Mouse (Mus musculus): ENCODE results near the gene Zfp184.

Gene Zfp184

DNA sequence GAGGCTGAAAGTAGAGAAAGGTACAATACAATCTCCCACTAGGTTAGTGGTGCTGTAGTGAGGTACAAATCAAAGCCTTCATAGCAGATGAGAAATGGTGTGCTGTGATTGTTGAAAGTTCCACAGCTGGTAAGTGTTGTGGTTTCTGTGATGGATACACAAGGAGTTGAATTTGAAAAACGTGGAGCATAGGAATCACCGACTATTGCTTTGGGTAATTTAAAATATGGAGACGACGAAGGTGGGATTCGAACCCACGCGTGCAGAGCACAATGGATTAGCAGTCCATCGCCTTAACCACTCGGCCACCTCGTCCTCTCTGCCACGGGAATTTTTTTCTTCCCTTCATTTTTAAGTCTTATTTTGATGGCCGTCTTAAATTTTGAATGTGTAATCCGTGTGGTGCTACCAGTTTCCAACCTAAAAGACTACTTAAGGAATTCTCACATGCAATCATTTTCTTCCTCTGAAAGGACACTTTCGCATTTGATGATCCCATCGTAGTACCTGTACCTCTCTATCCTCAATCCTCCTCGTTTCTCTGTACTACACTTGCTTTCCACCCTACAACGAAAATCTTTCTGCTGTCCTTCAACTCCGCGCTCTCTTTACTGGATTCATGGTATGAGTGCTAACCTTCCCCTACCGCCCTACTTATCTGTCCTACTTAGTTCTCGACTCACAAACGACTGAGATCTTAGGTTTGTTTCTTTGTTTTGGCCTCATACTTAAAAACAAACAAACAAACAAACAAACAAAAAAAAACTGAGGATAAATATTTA lies 49.3 kb downstream of the Zfp184 start:
- peak; percentile 19 for DNase-seq

GRCm38 (mm10) chr13:21994896-21995295 lies 50.0 kb downstream of the Zfp184 start:
- no peak for DNase-seq

DNA sequence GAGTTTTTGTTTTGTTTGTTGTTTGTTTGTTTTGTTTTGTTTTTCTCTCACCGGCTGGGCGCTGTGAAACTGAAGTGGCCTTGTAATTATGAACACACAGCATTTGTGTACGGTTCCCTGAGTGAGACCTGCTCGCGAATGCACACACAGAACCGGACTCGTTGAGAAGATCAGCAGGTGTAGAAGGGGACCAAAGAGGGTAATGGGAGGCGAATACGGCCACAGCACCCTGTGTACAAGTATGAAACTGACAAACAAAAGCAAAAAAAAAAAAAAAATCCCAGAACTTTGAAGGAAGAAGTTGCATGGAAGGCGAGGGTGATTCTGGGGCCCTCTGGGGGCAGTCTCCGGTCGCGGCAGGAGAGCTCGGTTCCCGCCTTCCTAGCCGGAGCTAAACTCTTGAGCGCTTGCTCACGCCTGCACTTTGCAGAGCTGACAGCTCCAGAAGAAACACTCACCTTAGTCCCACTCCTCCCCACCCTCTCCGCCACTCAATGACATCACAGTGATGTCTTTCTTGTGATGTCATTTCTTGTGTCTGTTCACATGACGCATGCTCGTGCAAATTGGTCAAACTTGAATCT lies 50.5 kb downstream of the Zfp184 start:
- peak; percentile 31 for DNase-seq

DNA sequence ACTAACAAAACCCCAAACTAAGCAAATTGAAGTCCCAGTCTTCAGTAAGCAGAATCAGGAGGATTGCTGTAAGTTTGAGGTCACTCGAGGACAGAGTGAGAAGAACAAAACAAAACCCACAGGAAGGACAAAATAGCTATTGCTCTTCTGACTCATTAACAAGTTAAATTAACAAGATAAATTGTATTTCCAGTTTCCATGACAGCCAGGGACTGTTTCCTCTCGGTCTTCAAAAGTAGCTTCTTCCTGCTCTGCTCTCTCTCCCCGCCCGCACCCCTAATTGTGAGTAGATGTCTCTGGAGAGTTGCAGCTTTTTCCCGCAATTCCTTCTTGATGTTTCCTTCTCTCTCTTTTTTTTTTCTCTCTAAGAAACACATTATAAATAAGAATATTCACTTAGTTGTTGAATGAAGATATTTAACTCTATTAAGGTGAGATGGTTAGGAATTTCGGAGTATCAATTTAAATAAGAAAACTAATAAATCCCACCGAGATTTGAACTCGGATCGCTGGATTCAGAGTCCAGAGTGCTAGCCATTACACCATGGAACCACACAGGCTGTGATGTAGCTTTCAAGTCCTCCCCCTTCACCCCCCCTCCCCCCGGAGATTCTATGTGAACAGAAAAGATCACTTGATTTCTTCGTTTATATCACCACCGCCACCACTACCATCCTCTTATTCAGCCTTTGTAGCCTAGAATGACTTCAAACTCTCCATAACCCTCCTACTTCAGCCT lies 51.4 kb downstream of the Zfp184 start:
- DNase-seq = no peak

GRCm38 (mm10) chr13:21996840-21997185 lies 51.9 kb downstream of the Zfp184 start:
- no peak for DNase-seq

GRCm38 (mm10) chr13:21997201-21997820 lies 52.4 kb downstream of the Zfp184 start:
- DNase-seq = no peak

DNA sequence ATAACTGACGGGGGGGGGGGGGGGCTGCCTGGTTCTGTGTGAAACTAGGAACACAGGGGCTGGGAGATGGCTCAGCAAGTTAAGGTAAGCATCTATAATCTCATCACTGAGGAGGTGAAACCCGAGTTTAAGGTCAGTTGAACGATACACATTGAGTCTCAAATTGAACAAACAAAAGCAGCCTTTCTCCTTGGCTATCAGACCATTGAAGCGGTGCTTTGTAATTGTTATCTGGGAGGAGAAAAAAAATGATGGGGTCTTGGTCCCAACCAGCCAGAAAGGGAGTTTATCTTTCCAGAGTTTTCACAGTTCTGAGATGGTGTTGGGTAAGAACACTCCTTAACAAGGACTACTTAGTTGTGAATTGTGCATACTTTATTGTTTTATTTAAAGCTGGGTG lies 52.9 kb downstream of the Zfp184 start:
- no peak for DNase-seq

DNA sequence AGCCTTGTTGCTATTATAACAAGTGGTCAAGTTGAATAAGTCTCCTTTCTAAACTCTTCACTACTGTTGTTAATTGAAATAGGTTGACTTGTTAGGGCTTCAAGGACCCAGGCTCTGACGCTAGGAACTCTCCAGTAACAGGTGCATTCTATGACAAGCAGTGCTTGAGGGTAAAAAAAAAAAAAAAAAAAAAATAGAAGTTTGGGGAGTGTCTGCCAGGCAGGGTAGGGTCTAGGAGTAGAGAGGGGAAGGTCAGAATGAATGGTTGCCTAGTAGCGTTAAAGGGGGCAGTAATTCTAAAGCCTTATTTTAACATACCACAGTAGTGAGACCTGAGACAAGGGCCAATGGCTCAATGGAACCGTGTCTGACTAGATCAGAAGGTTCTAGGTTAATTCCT lies 53.5 kb downstream of the Zfp184 start:
- DNase-seq = no peak

GRCm38 (mm10) chr13:21999147-21999546 lies 54.3 kb downstream of the Zfp184 start:
- no peak for DNase-seq

- no peak for DNase-seq
Measured at GRCm38 (mm10) chr13:22001346-22001745, 56.5 kb downstream of the Zfp184 start.

GRCm38 (mm10) chr13:22001823-22002222 lies 56.9 kb downstream of the Zfp184 start:
- no peak for DNase-seq

DNA sequence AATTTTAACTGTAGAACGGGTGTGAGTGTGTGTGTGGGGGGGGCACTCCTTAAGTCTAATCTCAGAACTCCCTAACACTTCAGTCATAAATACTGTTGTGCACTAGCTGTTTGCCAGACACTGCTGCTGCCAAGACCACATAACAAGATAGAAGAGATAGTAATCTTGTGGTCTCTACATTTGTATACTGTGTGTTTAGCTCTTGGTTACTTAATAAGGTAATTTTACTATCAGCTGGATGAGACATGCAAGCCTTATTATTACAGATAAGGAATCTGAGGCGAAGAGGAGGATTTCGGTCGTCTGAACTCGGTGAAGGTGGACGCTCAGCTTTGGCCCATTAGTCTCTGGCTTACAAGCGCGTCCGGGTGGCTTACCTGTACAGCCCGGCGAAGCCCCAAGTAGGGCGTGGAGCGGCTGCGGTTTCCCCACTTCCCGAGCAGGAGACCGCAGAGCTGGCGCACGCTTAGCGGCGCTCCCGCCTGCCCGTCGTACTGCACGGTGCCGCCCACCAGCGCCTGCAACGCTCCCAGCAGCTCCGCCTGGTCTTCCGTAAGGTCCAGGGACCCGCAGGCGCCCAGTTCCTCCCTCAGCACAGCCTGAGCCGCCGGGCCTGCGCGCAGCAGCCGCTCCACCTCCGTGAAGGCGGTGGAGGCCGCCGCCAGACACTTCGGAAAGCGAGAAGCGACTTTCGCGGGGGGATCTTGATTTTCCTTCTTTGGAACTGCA lies 60.9 kb downstream of the Zfp184 start:
- peak; percentile 40 for DNase-seq

DNA sequence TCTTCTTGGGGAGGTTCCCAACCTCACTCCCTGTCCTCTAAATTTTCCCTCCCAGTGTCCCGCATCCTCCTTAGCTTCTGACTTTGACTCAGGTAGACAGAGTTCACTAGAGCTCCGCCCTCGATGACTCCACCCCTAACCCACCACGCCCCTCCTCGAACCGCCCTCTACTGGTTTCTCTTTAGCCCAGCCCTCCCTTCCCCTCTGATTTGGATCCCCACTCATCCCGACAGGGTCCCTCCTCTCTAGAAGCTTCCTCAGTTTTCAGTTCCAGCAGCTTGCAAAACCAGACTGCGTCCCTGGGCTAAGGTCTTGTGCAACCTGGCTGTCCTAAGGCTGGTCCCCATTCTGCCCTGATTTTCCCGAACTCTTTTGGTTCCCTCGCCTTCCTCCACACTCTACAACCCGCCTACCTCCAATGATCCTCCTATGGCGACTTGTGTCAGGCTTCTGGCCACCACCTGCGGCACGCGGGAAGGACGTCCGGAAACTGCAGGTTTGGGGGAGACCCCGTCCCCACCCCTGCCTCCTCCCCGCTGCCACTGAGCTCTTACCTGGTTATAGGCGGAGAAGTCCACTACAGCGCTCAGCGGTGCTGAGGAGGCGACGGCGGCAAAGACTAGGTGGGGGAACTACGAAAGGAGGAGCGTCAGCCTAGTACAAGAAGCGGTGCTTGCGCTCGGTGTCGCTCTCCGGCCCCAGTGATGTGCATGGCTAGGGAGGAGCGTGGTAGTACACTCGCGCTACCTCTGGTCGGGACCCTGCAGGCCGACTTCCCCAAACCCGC lies 61.6 kb downstream of the Zfp184 start:
- DNase-seq = peak; percentile 53

GRCm38 (mm10) chr13:22007121-22007510 lies 62.2 kb downstream of the Zfp184 start:
- no peak for DNase-seq

DNA sequence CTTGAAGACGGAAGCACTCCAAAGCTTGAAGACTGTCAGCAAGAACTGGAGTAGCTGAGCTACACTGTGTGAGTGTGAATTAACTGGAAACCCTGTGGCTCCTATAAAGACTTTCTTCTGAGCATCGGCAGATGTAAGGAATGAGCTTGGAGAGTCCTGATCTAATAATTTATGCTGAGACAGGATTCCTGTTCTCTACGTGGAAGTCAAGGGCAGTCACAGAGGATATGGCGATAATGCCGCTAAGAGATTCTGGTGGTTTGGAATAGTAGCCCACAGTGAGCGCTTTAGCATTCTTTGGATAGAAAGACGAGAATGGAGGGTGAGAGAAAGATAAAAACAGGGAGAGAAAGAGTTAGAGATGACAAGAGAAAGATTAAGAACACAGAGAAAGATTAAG lies 63.0 kb downstream of the Zfp184 start:
- DNase-seq = no peak

GRCm38 (mm10) chr13:22008707-22009106 lies 63.8 kb downstream of the Zfp184 start:
- DNase-seq = no peak

- DNase-seq = no peak
Measured at GRCm38 (mm10) chr13:22009642-22010041, 64.7 kb downstream of the Zfp184 start, which contains the start of gene Prss16. Prss16 (minus strand) TSS chr13:22009742.

Measured in kidney, adult 18-20 months (tissue).